Mouse (Mus musculus) lung, embryonic 16.5 days (tissue): ENCODE results near the gene Upp1. TPM values are rescaled to one million over a fixed set of nuclear protein-coding genes. Genes with fewer than 3 reads are reported as not detected.
"Not testable (repeated sequence)": the region's sequence is repeated elsewhere in the genome, so short reads cannot be mapped to it uniquely, and the experiment has no call there.

Source experiments
- ATAC-seq: fragments of 200-750 bp; cut with Nextera tagmentation; 2 replicates; pipeline ENCODE4 v1.8.0; 2017; ENCODE audit warnings: low read depth, mild to moderate bottlenecking, moderate library complexity
- H3K27ac ChIP-seq: fragments of 300-500 bp; sonication (generic); 2 replicates; pipeline ENCODE4 v1.5.1; 2014; ENCODE audit warnings: mild to moderate bottlenecking, control low read depth, low read length
- H3K27me3 ChIP-seq: fragments of 300-500 bp; sonication (generic); 2 replicates; pipeline ENCODE4 v1.6.1; 2014; ENCODE audit warnings: low read depth, low read length, mixed read lengths; ENCODE audit not compliant: control insufficient read depth, insufficient read depth
- H3K36me3 ChIP-seq: fragments of 300-500 bp; sonication (generic); 2 replicates; pipeline ENCODE4 v1.6.1; 2014; ENCODE audit warnings: low read length; ENCODE audit not compliant: control insufficient read depth, insufficient read depth
- H3K4me1 ChIP-seq: fragments of 300-500 bp; sonication (generic); replicated peaks from 2 replicates; pipeline ENCODE4 v1.6.1; 2014; ENCODE audit warnings: low read length, mixed read lengths; ENCODE audit not compliant: control insufficient read depth, insufficient read depth
- H3K4me2 ChIP-seq: fragments of 300-500 bp; sonication (generic); 2 replicates; pipeline ENCODE4 v1.6.1; 2014; ENCODE audit warnings: low read depth, low read length, control low read depth
- H3K4me3 ChIP-seq: fragments of 300-500 bp; sonication (generic); 2 replicates; pipeline ENCODE4 v1.5.1; 2014; ENCODE audit warnings: mild to moderate bottlenecking, low read length, control low read depth
- H3K9ac ChIP-seq: fragments of 300-500 bp; sonication (generic); 2 replicates; pipeline ENCODE4 v1.6.1; 2014; ENCODE audit warnings: low read length, control low read depth
- H3K9me3 ChIP-seq: fragments of 300-500 bp; sonication (generic); 2 replicates; pipeline ENCODE4 v1.6.1; 2016; ENCODE audit warnings: low read length; ENCODE audit not compliant: control insufficient read depth
- WGBS: fragments of 180-500 bp; shearing (Covaris S2); extraction: QIAGEN DNeasy Blood & Tissue Kit; methylation state at CpG from one replicate; pipeline ENCODE4 v1.1.7; 2014; 5-methylcytosine and 5-hydroxymethylcytosine counted together
- polyA plus RNA-seq: library from polyadenylated mRNA; unstranded; fragments of >200 nt; fragmentation: Nextera tagmentation; extraction: Ambion mirVana; gene quantifications from 2 replicates; pipeline ENCODE4 v1.2.1, GENCODE M21; 2015

The Upp1 gene
- polyA plus RNA-seq, 1 experiment from 2014 or later = 15.6 TPM

GRCm38 (mm10) chr11:9146115-9146514, 28.2 kb downstream of the Upp1 start:
- WGBS = 86% methylated on average over 4 of the region's 4 CpGs
- H3K4me2 ChIP-seq = no peak overlapping the region
- no peak overlapping the region for H3K9ac ChIP-seq
- no peaks in the 10 kb centered on the region for H3K4me1 ChIP-seq
- no peak overlapping the region for H3K27ac ChIP-seq
- H3K36me3 ChIP-seq = no peaks in the 10 kb centered on the region
- no peak for ATAC-seq
- H3K27me3 ChIP-seq = no peaks in the 10 kb centered on the region
- H3K4me3 ChIP-seq = no peak overlapping the region
- no peaks in the 10 kb centered on the region; the same call in 1 of the 2 replicates for H3K9me3 ChIP-seq

DNA sequence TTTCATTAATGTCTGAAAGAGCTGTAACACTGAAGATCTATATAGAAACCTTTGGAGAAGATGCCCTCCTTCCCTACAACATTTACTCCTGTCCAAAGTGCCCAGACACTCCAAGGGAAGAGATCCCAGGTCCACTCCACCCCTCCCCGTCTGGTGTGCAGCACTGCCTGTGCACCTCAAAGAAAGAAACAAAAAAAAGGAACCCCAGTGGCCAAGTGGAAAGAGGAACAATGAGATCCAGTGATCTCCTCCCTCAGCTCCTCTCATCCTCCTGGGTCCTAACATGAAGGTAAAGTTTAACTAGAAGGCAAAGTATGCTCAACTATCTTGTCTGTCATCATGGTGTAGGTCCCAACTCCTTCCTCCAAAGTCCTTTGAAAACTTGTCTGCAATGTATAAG, 28.8 kb downstream of the Upp1 start:
- no peaks in the 10 kb centered on the region for H3K27me3 ChIP-seq
- no peaks in the 10 kb centered on the region; the same call in 1 of the 2 replicates for H3K9me3 ChIP-seq
- no peak overlapping the region for H3K27ac ChIP-seq
- H3K4me1 ChIP-seq = no peaks in the 10 kb centered on the region
- no peak for ATAC-seq
- no peak overlapping the region for H3K4me3 ChIP-seq
- H3K4me2 ChIP-seq = no peak overlapping the region
- no peak overlapping the region for H3K9ac ChIP-seq
- WGBS = 100% methylated on average over 1 of the region's 1 CpGs
- no peaks in the 10 kb centered on the region for H3K36me3 ChIP-seq

- Histone ChIP-seq H3K4me2 (no peak overlapping the region), H3K27ac (no peak overlapping the region)
- ATAC-seq = no peak
Observed at GRCm38 (mm10) chr11:9148206-9148605, 30.3 kb downstream of the Upp1 start.

GRCm38 (mm10) chr11:9150403-9150802, 32.5 kb downstream of the Upp1 start:
- not testable (repeated sequence) for H3K4me2 ChIP-seq, H3K27ac ChIP-seq, H3K4me1 ChIP-seq, H3K9ac ChIP-seq, H3K27me3 ChIP-seq, H3K36me3 ChIP-seq, H3K9me3 ChIP-seq, H3K4me3 ChIP-seq, ATAC-seq
- WGBS = 83% methylated on average over 25 of the region's 25 CpGs

More at GRCm38 (mm10) chr11:9148206-9148605, 30.3 kb downstream of the Upp1 start:
- Histone ChIP-seq H3K9me3 (no peaks in the 10 kb centered on the region; the same call in 1 of the 2 replicates), H3K27me3 (no peaks in the 10 kb centered on the region), H3K4me1 (no peaks in the 10 kb centered on the region), H3K36me3 (no peaks in the 10 kb centered on the region), H3K4me3 (no peak overlapping the region), H3K9ac (no peak overlapping the region)
- 46% methylated on average over 2 of the region's 2 CpGs for WGBS

DNA sequence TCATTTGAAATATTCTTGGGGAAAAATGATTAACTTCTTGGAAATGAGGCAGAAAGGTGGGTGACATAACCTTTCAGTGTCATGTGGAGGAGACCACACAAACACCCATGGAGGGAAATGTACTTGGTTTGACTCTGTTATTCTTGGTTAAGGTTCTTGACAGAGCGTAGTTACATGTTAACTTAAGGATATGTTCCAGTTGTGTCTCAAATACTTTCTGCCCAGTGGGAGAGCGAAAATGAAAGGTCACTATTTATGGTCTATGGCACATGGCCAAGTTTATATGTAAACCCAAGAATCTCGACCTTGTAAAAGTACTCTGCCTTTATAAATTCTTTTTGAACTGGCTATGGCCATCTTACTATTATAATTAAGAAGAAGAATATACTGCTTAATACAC, 42.0 kb downstream of the Upp1 start:
- no peak overlapping the region for H3K4me3 ChIP-seq
- ATAC-seq = no peak
- no peak overlapping the region for H3K4me2 ChIP-seq
- H3K27me3 ChIP-seq = no peaks in the 10 kb centered on the region
- H3K9ac ChIP-seq = no peak overlapping the region
- no peaks in the 10 kb centered on the region for H3K36me3 ChIP-seq
- WGBS = 25% methylated on average over 3 of the region's 3 CpGs
- H3K4me1 ChIP-seq = no peaks in the 10 kb centered on the region
- H3K9me3 ChIP-seq = no peaks in the 10 kb centered on the region
- no peak overlapping the region for H3K27ac ChIP-seq

- Histone ChIP-seq H3K4me3 (no peak overlapping the region), H3K4me1 (no peaks in the 10 kb centered on the region), H3K9me3 (no peaks in the 10 kb centered on the region), H3K27me3 (no peaks in the 10 kb centered on the region), H3K36me3 (no peaks in the 10 kb centered on the region), H3K27ac (no peak overlapping the region), H3K4me2 (no peak overlapping the region), H3K9ac (no peak overlapping the region)
- ATAC-seq = no peak
- WGBS = 80% methylated on average over 2 of the region's 2 CpGs
Observed at GRCm38 (mm10) chr11:9167331-9167730, 49.4 kb downstream of the Upp1 start.

DNA sequence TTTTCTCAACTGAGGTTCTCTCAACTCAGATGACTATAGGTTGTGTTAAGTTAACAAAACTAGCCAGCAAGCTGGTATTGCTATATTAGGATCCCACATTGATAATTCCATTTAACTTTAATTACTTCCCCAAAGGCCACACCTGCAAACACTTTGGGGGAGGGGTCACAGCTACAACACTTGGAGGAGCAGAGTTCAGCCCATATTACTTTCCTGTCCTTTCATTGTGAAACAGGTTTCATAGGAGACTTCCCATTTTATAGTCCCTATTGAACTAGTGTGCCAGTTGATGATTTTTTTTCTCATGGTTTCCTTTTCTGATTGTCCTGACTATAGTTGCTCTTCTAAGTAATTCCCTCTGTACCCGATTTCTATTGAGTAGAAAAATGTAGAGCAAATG, 63.6 kb downstream of the Upp1 start:
- no peaks in the 10 kb centered on the region for H3K27me3 ChIP-seq
- no peaks in the 10 kb centered on the region for H3K4me1 ChIP-seq
- H3K36me3 ChIP-seq = no peaks in the 10 kb centered on the region
- no peaks in the 10 kb centered on the region for H3K9me3 ChIP-seq
- ATAC-seq = no peak
- H3K4me3 ChIP-seq = no peak overlapping the region
- 95% methylated on average over 1 of the region's 1 CpGs for WGBS
- H3K27ac ChIP-seq = no peak overlapping the region
- no peak overlapping the region for H3K4me2 ChIP-seq
- H3K9ac ChIP-seq = no peak overlapping the region

Other genes with a start within 250 kb of the Upp1 start
- gene Pkd1l1, start 144.8 kb upstream of the Upp1 start, polyA plus RNA-seq = 0.06 and 0.18 TPM in 2 replicates
- gene Hus1, start 106.9 kb upstream of the Upp1 start, polyA plus RNA-seq = 15.6 and 17.3 TPM in 2 replicates
- 2.8 and 3.5 TPM in 2 replicates for gene Gm11992, start 69.5 kb upstream of the Upp1 start, polyA plus RNA-seq
- gene Sun3, start 69.1 kb upstream of the Upp1 start, polyA plus RNA-seq = 0.13 and 0.24 TPM in 2 replicates
- 0.05 and 0.13 TPM in 2 replicates for gene Abca13, start 73.8 kb downstream of the Upp1 start, polyA plus RNA-seq